Comparison of ENCODE assay signal across 10 mouse cellular contexts in the genomic region with DNA sequence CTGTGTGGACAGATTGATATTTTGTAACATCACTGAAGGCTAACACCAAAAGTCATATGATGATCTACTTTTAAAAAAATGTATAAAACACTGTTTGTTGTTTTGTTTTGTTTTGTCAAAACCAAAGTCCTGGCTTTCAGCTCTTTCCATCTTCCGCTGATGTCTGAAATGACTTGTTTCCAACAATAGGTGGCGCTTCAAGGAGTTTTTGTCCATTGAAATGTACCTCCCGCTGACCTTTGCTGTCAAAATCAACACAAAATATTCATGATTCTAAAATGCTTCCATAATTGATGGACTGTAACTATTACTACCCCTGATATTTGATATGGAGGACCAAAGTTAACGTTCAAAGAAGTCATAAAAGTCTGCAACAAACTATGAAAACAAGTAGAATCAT. TPM values are rescaled to one million over a fixed set of nuclear protein-coding genes. Genes with fewer than 3 reads are reported as not detected.
DNase-seq lines count a peak whose midpoint lies in the region; ATAC-seq and TF ChIP-seq lines count a peak whose summit lies in the region.
"Had no signal": no experiment of that assay in that cellular context is flagged by ENCODE, and none has a peak within 500 bp of the region (broad histone marks: within the 10 kb centered on the region; RNA-seq: fewer than 3 reads in every experiment).

No protein-coding gene starts in this region.

- no peaks in the 10 kb centered on the region for H3K27me3 ChIP-seq in heart, postnatal 0 days (ENCODE audit: control insufficient read depth, insufficient read depth, low read length)
- no peaks in the 10 kb centered on the region for H3K27me3 ChIP-seq in forebrain, embryonic 10.5 days (ENCODE audit: poor library complexity, severe bottlenecking)
- 0 out of 2 replicates have a peak, but pooled peaks cover 2% of the 10 kb centered on the region for H3K27me3 ChIP-seq in neural tube, embryonic 15.5 days (replicated peaks)

- TF ChIP-seq CTCF in heart, postnatal 0 days (IDR thresholded peaks at IDR 0.05; ENCODE audit: low read depth) = peak; percentile 56

- no peak for TF ChIP-seq EP300 in heart, postnatal 0 days (IDR thresholded peaks at IDR 0.05; ENCODE audit: low read depth)

- H3K9me3 ChIP-seq in heart, postnatal 0 days (replicated peaks; ENCODE audit: control insufficient read depth, low read length) = no peaks in the 10 kb centered on the region
- H3K9me3 ChIP-seq in forebrain, embryonic 10.5 days = no peaks in the 10 kb centered on the region
- H3K9me3 ChIP-seq in neural tube, embryonic 15.5 days (replicated peaks) = no peaks in the 10 kb centered on the region
- H3K9me3 ChIP-seq: midbrain, embryonic 12.5 days had no signal

- H3K4me2 ChIP-seq in heart, postnatal 0 days (ENCODE audit: low read depth, low read length) = no peak overlapping the region
- H3K4me2 ChIP-seq in neural tube, embryonic 15.5 days = no peak overlapping the region
- H3K4me2 ChIP-seq: midbrain, embryonic 12.5 days had no signal

- DNase-seq in heart, postnatal 0 days (ENCODE audit: low spot score) = peak; percentile 29
- no peak for DNase-seq in heart, postnatal 25 days (ENCODE audit: low spot score)
- DNase-seq in testis, postnatal 10 days (ENCODE audit: low spot score) = peak; percentile 23
- no peak for DNase-seq in testis, postnatal 14 days (ENCODE audit: low spot score)
- DNase-seq in adipocyte (ENCODE audit: low spot score) = peak; percentile 42
- peak; percentile 52 for DNase-seq in retina, embryonic 14.5 days (ENCODE audit: low spot score)
- no peak for DNase-seq in forebrain, embryonic 10.5 days (ENCODE audit: extremely low spot score, low spot score)
- DNase-seq: right cerebral cortex, adult 18-20 months had no signal

- no peaks in the 10 kb centered on the region; the same call in 1 of the 2 replicates for H3K4me1 ChIP-seq in heart, postnatal 0 days (ENCODE audit: control insufficient read depth, insufficient read depth)
- peaks cover 18% of the 10 kb centered on the region for H3K4me1 ChIP-seq in forebrain, embryonic 10.5 days
- H3K4me1 ChIP-seq in neural tube, embryonic 15.5 days = peaks cover 5% of the 10 kb centered on the region; the same call in 1 of the 2 replicates
- H3K4me1 ChIP-seq: midbrain, embryonic 12.5 days had no signal

- no peak overlapping the region for H3K27ac ChIP-seq in heart, postnatal 0 days (ENCODE audit: low read depth)
- H3K27ac ChIP-seq in forebrain, embryonic 10.5 days = no peak overlapping the region
- H3K27ac ChIP-seq in neural tube, embryonic 15.5 days (replicated peaks) = no peak overlapping the region
- H3K27ac ChIP-seq: midbrain, embryonic 12.5 days had no signal

- intact Hi-C loops in heart, postnatal 25 days (cut with DNase I) = loop anchor here (5.0 kb wide), 4 partner anchors 318 to 588 kb away; no protein-coding TSS in a partner anchor

- H3K9ac ChIP-seq in heart, postnatal 0 days (replicated peaks; ENCODE audit: low read depth, low read length) = no peak overlapping the region
- H3K9ac ChIP-seq in neural tube, embryonic 15.5 days (replicated peaks) = no peak overlapping the region
- H3K9ac ChIP-seq: midbrain, embryonic 12.5 days had no signal

- WGBS in heart, postnatal 0 days = 30% methylated on average over 4 of the region's 4 CpGs
- WGBS in forebrain, embryonic 10.5 days = 36% methylated on average over 4 of the region's 4 CpGs
- WGBS in neural tube, embryonic 15.5 days = 46% methylated on average over 4 of the region's 4 CpGs

- H3K36me3 ChIP-seq in heart, postnatal 0 days (replicated peaks; ENCODE audit: control insufficient read depth, insufficient read depth, low read length) = no peaks in the 10 kb centered on the region
- no peaks in the 10 kb centered on the region for H3K36me3 ChIP-seq in forebrain, embryonic 10.5 days (replicated peaks)
- H3K36me3 ChIP-seq in neural tube, embryonic 15.5 days = no peaks in the 10 kb centered on the region
- H3K36me3 ChIP-seq: midbrain, embryonic 12.5 days had no signal

- H3K4me3 ChIP-seq in heart, postnatal 0 days (ENCODE audit: low read depth, low read length) = no peak overlapping the region
- H3K4me3 ChIP-seq in forebrain, embryonic 10.5 days = no peak overlapping the region
- H3K4me3 ChIP-seq in neural tube, embryonic 15.5 days (replicated peaks) = no peak overlapping the region
- H3K4me3 ChIP-seq: midbrain, embryonic 12.5 days had no signal

- ATAC-seq in heart, postnatal 0 days (ENCODE audit: insufficient read depth, low read depth) = no peak
- no peak for ATAC-seq in neural tube, embryonic 15.5 days (ENCODE audit: low FRiP score)

RNA-seq across cellular contexts. Expression of gene Spry1, which starts 5.1 kb away (rescaled TPM):
- total RNA-seq in heart, postnatal 0 days (2014; rRNA removed; ENCODE audit: low replicate concordance) = 39.2 and 39.6 TPM in 2 replicates
- polyA plus RNA-seq in heart, postnatal 0 days (2015; fragmentation: Nextera tagmentation; extraction: Ambion mirVana) = 4.8 and 5.4 TPM in 2 replicates
- 10 to 100 TPM; 22.6 to 22.8 TPM for total RNA-seq in heart, postnatal 25 days (2021)
- polyA plus RNA-seq in forebrain, embryonic 10.5 days (2016; fragmentation: Nextera tagmentation; extraction: Ambion mirVana) = 21.6 and 29.1 TPM in 2 replicates
- 5.9 and 6.3 TPM in 2 replicates for polyA plus RNA-seq in neural tube, embryonic 15.5 days (2015; fragmentation: Nextera tagmentation; extraction: Ambion mirVana)

Comparison
In these comparisons a context has a peak if more than half of its experiments do, and no peak if none do; other contexts are left out.
1. DNase-seq: peak in heart, postnatal 0 days (single experiment), testis, postnatal 10 days (single experiment), adipocyte (single experiment) and retina, embryonic 14.5 days (single experiment); none in heart, postnatal 25 days (single experiment), testis, postnatal 14 days (single experiment) and forebrain, embryonic 10.5 days (single experiment).